Mouse (Mus musculus) heart, postnatal 0 days (tissue): ENCODE results near the gene Pdzd7.

Experiments used
- CTCF ChIP-seq: IDR thresholded peaks from 2 replicates; pipeline ENCODE4 v1.5.1; 2016; ENCODE audit warnings: antibody characterized with exemption, control low read depth, low read depth
- EP300 ChIP-seq: IDR thresholded peaks from 2 replicates; pipeline ENCODE4 v1.6.1; 2016; ENCODE audit warnings: antibody characterized with exemption, low read depth

DNA sequence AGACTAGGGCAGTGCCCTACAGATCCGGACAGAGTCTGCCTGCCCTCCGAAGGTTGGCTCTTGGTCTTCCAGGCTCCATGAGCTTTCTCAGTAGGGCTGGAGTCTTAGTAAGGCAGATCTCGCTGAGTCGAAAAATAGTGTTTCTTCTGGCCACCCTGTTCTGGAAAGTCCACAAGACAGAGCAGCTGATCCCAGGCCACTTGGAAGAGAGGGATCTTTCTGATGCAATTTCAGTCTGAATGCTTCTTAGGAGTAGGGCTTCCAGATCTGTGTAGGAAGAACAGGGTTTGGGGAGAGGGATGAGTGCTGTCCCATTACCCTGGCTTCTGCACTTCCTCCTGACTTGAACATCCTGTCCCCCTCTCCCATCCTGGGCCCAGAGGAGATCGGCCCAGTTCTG lies at the start of gene Pdzd7:
- no peak for TF ChIP-seq CTCF
- no peak for TF ChIP-seq EP300
